Mouse (Mus musculus) right cerebral cortex, adult 2 months (tissue): ENCODE measurements around the gene Mtmr10.

Source experiments
- DNase-seq, 2 experiments: peaks; one replicate each; pipeline ENCODE4 v3.0.0; 2021 to 2022; ENCODE audit warnings: low spot score in 2 of 2

Gene Mtmr10

DNA sequence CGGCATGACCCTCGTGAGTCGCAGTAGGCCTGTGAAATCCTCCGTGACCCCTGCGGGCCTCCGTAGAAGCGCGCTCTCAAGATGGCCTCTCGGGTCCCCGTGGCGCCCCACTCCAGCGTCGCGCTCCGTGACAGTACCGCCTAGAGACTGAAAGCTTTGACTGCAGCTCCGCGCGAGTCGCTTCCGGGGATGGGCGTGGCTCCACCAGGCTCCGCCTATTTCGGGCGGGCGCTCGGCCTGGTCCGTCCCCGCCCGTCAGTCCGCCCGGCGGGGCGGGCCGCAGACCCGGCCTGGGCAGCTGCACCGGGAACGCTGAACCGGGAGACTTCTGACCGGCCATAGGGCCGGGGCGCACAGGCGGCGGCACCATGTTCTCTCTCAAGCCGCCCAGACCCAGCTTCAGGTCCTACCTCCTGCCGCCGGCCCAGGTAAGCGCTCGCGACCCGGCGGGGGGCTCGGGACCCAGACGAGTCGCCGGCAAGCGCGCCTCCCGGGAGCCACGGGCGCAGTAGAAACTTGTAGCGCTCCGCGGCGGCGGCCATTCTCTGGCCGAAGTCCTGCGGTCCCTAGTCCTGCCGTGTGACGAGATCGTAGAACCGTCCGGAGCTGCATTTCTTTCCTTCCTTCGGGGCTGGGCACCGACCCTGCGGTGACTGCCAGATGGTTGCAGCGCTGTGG, at the start of gene Mtmr10:
Gene Mtmr10 (plus strand): TSS at position 240 of the 678 bp plus-strand sequence.
- peak; percentile 98 to 99 for DNase-seq

DNA sequence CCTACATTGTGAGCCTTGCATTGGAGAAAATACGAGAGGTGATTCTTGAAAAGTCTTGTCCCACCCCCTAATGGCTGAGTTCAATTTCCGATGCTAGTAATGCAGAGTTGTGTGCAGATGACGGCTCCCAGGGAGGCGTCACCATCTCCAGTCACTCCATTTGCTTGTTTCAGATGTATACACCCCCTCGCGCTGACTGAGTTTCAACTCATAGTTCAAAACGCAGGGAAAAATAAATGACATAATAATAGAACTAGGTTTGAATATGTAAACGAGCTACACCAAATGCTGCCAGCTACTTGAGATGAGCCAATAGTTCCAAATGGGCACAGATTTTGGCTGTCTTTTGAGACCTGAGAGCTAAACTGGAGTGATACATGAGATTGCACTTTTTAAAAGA, 49.7 kb upstream of the Mtmr10 start:
- no peak for DNase-seq

DNA sequence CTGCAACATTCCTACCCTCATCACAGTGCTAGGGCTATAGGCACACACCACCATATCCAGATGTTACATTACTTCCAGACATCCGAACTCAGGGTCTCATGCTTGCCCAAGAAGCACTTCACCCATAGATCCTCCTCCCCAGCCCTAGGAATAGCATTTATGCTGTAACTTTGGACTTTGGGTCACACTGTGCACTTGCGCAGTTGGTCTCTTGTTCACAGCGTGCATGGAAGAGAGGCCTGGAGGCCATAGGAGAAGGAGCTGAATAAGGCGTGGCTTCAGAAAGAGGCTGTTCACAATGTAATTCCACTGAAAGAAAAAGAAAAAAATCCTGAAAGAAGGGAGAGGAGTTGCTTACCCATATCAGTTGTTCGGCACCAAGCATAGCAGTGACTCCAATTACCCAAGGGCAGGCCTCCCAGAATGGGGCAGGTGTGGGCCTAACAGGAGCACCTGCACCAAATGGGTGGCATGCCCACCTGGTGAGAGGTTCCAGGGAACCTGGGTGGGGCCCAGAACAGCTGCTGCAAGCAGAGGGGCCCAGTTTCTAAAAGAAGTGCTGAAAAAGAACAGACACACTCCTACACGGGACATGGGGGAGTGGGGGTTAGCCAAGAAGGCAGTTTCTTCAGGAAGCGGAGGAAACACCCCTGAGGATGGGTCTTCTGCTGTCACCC, 48.9 kb upstream of the Mtmr10 start:
- DNase-seq, result no peak

DNA sequence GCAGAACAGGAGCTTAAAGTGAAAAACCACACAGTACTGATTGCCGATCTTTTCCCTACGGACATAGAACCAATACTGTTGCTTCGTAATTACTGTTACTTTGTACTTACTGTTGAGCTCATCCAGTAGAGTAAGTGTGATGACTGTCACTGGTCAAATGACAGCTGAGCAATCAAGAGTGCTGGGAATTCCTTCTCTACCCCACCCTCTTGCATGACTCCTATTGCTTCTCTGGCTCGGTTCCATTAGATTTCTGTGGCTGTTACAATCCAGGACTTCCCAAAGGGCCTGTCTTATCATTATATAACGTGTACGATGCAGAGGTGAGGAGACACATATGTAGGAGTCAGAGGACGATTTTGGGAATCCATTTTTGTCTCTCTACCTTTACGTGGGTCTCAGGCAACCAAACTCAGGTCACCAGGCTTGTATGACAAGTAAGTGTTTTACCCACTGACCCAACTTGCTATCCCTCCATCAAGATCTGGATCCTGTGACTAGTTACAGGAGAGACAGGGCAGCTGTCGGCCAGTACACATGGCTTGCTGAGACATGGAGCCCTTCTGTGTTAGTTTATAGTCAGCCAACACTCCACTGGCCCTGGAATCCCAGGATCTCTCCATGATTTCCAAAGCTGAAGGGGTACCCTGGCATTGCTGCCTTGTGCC, 48.2 kb upstream of the Mtmr10 start:
- DNase-seq, result no peak

DNA sequence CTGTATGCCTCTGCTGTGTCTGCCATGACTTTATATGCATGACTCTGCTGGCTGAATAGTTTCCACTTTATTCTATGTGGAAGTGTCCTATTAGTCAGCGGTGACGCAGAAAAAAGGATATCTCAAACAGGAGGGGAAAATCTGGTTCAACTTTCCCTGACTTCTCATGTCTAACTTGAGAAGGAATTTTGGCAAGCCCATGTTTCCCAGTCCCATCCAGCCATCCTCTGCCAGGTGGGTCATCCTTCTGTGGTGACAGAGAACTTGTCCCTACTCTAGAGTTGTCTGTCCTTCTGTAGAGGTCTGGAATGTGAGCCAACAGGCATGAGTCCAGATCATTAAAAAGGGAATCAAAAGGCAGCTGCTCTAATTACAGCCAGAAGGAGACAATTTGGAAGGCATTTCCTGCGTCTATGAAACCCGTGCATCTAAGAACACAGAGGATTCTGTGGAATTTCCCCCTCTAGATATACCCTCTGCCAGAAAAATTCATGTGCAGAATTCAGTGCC, 47.6 kb upstream of the Mtmr10 start:
- DNase-seq, result no peak

DNA sequence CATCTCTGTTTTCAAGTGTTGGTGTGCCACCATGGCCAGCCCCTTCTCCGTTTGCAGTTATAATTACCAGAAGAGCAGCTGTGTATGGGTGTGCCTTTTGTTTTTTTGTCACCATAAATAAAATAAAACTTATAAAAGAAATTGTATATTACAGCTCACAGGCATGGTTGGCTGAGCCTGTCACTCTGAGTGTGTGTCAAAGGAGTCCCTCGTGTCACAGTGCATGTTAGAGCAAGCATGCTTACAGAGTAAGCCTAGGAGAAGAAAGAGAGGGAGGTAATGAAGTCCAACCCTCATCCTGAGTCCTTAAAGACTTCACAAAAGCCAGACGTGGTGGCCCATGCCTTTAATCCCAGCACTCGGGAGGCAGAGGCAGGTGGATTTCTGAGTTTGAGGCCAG, 45.0 kb upstream of the Mtmr10 start:
- DNase-seq, result no peak

DNA sequence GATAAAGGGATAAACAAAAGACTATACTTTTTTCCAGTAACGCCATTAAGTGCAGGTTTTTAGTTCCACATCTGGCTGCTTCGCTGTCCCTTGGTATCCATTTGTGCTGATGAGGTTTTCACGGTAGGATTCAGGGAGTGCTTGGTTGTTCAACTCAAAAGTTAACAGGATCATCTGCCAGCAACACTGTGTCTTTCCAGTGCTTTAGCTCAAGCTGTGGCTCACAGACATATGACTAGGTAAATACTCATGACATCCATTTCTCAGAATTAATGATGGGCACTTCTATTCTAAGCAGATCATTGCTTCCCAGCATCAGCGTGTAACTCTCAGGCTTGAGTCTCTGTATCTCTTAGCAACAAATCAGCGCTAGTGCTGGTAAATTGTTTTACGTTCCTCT, 43.1 kb upstream of the Mtmr10 start:
- DNase-seq, result no peak

DNA sequence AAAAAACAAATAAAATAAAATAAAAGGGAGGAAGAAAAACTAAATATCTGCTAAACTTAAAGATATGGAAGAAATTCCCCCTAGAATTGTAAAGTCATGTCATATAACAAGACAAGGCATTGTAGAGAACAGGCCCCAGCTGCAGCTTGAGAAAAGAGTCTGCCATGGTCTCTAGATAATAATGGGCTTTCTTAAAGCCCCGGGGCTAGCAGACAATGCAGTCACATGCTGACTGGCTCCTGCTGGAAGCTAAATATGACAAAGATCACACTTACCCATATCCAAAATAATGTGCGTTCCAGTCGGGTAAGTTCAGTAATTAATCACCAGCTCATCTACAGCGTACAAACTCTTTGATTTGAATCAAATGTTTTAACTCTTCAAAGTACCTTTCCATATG, 40.7 kb upstream of the Mtmr10 start:
- no peak for DNase-seq

DNA sequence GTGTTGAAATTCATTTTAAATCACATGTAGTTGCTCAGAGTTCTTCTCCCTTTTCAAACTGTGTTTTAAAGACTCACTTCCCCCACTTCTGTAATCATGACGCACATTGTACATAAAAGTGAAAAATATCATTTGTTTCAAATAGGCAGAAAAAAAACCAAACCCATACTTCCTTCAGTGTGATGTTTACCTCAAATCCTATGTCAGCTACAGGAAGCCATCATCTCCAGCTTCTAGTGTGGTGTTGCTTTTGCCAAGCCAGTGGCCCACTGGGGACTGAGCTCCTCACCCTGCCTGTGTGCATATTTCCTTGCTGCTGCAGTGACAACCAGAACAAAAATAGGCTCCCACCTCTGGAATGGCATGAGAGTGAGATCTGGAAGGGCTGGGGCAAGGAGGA, 39.1 kb upstream of the Mtmr10 start:
- DNase-seq, result no peak

DNA sequence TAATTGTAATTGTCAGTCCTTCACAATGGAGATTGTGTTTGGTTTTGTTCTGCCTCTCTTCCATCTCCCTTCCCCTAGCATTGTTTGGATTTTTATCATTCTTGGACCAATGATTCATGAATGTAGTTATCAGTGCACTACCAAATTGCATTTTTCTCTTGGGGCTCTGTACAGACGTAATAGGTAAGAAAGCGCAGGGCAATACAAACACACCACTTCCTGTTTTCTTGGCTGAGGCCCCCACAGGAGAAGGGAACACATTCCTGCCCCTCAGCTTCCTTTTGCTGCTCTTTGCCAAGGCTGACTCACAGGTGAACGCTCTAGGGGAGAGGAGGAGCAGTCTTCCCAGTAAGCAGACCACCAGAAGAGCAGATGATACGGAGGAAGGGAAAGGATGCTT, 37.7 kb upstream of the Mtmr10 start:
- DNase-seq, result no peak

DNA sequence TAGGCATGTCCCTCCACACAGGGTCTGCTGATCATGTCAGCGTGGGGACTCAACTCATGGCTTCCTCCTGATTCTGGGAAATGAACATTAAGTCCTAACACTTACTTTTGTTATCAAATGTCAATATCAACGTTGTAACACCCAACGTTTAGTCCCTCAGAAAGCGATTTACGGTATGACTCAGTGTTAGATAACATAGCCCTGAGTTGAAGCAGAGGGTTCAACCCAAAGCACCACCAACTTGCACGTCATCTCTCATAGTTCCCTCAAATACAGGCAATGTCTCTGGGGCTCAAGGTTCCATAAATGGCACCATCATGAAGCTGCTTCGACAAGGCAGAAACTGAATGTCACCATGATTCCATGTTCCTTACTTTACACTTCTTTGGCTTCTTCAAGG, 37.0 kb upstream of the Mtmr10 start:
- DNase-seq, result no peak

DNA sequence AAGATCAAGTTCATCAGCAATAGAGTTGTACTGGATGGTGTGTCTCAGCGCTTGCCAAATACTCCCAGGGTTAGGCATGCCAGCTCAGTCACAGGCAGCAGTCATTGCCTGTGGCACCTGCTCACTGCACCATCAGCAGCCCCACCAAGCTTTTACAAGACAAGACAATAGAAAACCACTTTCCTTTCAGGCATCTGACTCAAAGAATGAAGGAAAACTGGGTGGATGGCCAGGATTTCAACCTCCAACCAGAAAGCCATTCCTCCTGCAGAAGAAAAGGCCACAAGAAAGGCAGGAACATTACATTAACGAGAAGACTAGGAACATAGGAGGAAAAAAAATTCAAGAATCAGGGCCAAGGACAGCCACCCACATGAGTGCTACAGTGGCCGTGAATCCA, 33.7 kb upstream of the Mtmr10 start:
- DNase-seq, result no peak

DNA sequence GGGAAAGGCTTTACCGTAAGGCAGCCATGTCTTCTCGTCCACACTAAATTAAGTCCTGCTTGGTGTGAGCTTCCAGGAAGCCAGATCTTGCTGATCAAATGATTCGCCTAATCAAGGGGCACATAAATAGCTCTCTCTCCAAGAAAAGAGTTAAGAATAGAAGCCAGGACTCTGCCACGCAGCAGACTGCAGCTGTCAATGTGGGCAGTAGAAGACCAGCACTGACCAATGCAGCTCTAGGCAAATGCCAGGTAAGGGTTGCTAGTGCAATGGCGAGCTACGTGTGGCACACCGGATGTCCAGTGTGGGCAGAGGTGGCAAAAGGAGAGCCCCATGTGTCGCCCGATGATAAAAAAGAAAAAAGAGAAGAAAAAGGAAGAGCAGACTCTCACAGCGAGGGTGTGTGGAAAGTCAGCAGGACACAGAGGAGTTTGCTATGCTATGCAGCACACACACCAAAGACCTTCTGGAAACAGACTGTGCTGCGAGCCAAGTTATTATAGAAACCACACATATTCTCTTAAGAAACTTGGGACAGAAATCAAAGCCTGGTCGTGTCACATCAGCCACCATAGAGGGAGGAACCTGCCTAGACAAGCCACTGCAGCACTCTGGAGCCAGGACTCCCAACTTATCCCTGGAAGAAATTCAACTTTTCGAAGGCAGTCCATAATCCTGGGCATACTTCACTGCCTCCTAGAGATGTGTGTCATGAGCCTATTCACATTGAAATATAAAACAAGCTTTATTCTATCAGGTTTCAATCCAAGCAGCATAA, 21.8 kb upstream of the Mtmr10 start:
- DNase-seq, result no peak

DNA sequence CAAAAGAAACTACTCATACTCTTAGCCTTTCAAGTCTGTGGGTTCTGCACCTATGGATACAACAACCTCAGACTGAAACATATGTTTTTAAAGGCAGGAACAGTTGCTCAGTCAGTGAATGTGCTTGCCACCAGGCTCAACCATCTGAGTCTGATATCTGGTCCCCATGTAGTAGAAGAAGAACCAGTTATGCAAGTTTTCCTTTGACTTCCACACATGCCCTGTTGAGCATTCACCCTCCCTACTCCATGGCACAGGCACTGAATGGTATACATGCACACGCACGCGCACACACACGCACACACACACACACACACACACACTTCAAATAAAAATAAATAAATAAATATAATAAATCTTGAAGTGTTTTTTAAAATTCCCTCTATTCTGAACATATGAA, 20.9 kb upstream of the Mtmr10 start:
- DNase-seq, result no peak

DNA sequence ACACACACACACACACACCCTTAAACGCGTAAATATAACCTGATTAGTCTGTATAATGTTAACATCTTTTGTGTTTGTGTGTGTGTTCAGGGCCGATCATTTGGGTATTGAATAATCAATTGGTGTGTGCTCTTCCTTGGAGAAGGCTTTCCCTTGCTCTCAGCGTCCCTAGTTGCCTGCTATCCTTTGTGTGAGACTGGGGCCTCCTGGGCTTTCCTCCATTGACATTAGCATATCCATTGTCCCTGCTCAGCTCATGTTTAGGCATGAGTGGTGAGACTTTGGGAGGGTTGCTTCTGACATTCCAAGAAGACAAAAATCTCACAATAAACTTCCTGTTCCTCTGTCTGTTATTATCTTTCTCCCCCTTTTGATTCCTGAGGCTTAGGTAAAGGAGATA, 15.5 kb upstream of the Mtmr10 start:
- no peak for DNase-seq

DNA sequence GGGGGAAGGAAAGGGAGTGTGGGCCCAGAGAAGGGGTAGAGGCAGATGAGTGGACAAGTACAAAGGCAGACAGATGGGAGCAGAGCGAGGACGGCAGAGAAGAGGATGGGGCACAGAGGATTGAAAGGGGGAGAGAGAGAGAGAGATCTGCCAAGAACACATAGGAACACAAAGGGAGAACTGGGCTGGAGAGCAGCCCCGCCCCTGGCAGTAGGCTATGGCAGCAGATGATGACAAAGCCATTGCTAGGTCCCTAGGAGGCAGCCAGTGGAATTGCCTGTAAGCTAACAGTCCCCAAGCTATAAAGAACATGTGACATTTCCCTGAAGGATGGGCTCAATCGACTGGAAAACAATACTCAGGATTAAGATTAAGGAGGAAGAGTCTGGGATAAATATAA, 11.9 kb upstream of the Mtmr10 start:
- no peak for DNase-seq

DNA sequence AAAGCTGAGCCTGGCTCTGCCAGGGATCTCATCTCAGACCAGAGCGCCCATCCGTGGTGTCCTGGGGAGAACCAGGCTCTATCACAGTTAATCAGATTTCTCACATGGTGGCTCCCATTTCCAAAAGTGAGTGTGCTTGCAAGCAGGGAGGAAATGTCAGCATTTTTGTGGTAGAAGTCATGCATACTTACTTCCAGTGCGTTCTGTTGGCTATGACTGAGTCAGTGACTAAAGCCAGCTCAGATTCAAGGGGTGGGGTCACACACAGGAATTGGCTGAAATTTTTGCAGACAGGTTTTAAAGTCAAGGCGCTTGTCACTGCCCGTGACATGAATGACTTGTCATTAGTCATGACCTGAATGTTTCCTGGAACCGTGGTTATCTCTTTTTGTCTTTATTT, 10.5 kb upstream of the Mtmr10 start:
- DNase-seq, result no peak

DNA sequence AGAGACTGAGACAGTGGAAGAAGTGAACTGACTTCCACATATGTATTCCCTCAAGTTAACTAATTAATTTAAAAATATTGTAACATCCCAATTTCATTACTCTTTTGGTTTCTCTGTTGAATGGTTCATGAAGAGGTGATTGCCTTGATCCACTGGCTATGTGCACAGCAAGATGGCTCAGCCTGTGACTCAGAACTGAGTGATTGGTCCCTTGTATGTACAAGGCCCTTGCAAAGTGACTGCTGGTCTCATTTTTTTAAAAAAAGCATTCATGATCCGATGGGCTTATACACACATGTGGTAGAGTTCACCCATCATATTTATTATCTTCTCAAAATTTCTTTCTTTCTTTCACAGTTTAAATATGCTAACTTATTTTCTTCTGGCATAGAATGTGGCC, 8.9 kb upstream of the Mtmr10 start:
- DNase-seq, result no peak

DNA sequence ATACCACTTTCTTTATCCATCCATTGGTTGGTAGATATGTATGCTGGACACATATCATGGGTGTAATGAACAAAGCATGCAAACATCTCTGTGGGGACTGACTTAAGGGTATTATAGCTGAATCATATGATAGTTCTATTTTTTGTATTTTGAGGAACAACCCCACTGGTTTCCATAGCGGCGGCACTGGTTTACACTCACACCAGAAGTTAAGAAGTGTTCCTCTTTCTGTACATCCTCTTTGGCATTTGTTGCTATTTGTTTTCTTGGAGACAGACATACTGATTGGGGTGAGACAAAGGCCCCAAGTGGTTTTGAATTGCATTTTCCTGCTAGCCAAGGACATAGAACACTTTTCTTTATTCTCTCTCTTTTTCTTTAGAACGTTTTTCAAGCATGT, 7.9 kb upstream of the Mtmr10 start:
- no peak for DNase-seq

DNA sequence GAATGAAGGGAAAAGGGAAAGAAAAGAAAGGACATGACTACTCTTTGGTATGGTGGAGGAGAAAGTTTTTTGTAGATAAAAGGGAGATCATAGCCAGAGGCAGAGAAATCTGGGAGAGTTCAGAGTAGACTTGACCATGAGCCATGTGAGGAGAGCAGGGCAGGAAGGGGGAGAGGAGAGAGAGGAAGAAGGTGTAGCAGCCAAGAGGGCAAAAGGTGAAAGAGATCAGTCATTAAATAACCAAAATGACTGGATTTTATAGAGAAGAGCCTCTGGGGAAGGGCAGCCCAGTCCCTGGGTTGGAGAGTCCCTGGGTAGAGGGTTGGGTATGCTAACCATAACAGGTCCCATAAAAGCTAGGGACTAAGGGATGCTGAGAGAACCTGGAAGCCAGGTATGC, 887 bp upstream of the Mtmr10 start:
- no peak for DNase-seq

DNA sequence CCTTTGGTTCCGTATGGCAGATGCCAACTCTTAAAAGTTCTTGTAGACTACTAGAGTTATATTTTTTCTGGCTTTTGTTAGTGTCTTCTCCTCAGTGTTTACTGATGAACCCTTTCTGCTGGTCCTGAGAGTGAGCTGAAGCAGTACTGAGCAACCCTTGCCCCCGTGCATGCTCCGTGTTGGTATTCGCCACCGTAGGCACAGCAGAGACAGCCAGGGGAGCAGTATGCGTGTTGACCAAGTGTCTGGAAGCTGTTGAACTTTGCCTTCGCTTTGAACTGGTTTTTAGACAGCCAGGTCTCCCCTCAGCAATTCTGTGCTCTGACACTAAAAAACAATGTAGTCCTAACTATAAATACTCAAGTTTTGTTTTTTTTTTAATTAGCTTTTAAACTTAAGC, 2.0 kb downstream of the Mtmr10 start:
- DNase-seq, result no peak

DNA sequence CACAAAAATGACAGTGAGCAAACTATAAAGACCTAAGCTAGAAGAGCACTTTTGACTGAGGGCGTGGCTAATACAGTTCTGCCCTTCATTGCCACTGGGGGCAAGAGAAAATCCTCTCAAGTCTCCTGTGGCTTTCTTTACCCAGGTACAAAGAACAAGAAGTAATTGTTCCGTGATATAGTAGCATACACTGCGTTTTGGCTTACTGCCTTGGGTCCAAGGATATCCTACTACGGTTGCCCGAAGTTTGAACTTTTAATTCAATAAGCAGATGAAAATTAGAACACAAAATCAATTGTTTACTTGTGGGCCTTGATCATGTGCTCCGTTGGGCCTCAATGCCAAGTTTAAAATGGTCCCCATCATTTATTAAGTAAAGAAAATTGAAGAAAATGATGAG, 3.0 kb downstream of the Mtmr10 start:
- DNase-seq, result no peak
